Mouse (Mus musculus): ENCODE measurements around the gene Ube2j1.

- TF ChIP-seq CTCF (IDR thresholded peaks at IDR 0.05; ENCODE audit: borderline replicate concordance, insufficient read depth, low read length) (no peak), POLR2A (IDR thresholded peaks at IDR 0.05; ENCODE audit: low read depth, low read length) (no peak)
Measured at GRCm38 (mm10) chr4:33074851-33075250, 43.6 kb downstream of the Ube2j1 start.
